Mouse (Mus musculus): ENCODE measurements around the gene Tcaim. TPM values are rescaled to one million over a fixed set of nuclear protein-coding genes. Genes with fewer than 3 reads are reported as not detected.

The Tcaim gene
- 6.1 and 7.2 TPM in 2 replicates for polyA plus RNA-seq (2014; fragmentation: Nextera tagmentation; extraction: Ambion mirVana)

DNA sequence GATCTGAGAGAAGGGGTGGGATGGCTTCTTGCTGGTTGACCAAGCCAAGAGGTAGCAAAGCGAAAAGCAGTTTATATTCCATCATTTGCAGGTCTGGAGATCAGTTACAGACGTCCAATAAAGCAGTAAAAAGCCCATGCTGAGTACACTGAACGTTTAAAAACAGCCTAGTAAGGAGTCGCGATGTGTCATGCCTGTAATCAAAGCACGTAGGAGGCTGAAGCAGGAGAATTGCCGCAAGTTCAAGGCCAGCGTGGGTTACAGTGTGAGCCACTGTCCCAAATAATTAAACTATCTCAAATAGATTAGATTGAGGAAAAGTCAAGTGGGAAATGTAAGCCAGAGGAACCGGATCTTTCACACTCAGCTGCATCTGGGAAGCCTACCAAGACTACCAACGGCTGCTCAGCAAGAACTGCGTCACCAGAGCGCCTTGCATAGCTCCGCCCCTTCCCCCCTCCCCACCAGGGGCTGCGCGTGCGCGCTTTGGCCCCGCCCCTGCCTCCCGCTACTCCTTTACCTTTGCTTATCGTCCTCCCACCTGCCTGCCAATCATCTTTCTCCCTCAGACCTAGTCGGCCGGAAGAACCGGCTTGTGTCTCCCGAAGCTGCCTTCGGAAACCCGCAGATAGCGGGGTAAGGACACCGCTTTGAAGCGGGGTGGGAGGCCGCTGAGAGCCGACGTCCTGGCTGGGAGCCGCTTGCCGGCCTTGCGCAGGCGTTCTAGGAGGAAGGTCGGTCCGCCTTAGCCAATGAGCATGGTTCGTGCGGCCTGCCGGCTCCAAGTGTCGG is at the start of gene Tcaim:
Tcaim (plus strand) TSS at position 487 of the 792 bp plus-strand sequence.
- Histone ChIP-seq H3K4me2 (ENCODE audit: low read depth, low read length) (peak within 1 kb of the TSS; percentile 88), H3K4me3 (ENCODE audit: low read depth, low read length) (peak within 1 kb of the TSS; percentile 67), H3K27me3 (replicated peaks; ENCODE audit: control insufficient read depth, insufficient read depth, low read length) (no peaks in the 10 kb centered on the region), H3K4me1 (ENCODE audit: control insufficient read depth, insufficient read depth, low read length) (peaks cover 6% of the 10 kb centered on the region; the same call in 1 of the 2 replicates), H3K9ac (ENCODE audit: low read depth, low read length) (peak within 1 kb of the TSS; percentile 86), H3K36me3 (ENCODE audit: control insufficient read depth, insufficient read depth, low read length) (peaks cover 9% of the 10 kb centered on the region; the same call in 1 of the 2 replicates), H3K9me3 (ENCODE audit: control insufficient read depth, low read length) (no peaks in the 10 kb centered on the region), H3K27ac (replicated peaks; ENCODE audit: low read depth, low read length) (peak within 1 kb of the TSS; percentile 85)
- 8% methylated on average over 39 of the region's 42 CpGs for WGBS
- DNase-seq (ENCODE audit: low spot score) (peak; percentile 96), ATAC-seq (ENCODE audit: low read depth) (peak; percentile 98)

DNA sequence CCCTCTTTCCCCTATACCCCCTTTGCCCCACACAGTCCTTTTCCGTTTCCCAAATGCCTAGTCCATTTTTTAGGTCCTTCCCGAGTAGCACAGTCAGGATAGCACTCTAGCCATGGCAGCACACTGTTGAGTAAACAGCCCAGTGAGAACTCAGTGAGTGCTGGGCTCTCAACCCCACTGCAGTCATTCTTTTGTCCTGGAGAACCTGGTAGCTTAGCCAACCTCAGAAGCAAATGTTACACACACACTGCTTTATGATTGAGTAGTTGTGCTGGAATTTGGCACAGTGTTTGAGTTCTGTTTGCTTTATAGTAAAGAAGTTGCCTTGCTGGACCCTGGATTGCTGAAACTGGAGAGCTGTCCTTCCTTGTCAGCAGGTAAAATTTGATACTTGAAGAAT is 47.7 kb upstream of the Tcaim start:
- H3K9ac ChIP-seq (ENCODE audit: low read depth, low read length): no peak overlapping the region
- H3K9me3 ChIP-seq (ENCODE audit: control insufficient read depth, low read length): no peaks in the 10 kb centered on the region
- no peak overlapping the region for H3K4me2 ChIP-seq (ENCODE audit: low read depth, low read length)
- H3K36me3 ChIP-seq (ENCODE audit: control insufficient read depth, insufficient read depth, low read length): no peaks in the 10 kb centered on the region
- H3K4me1 ChIP-seq (ENCODE audit: control insufficient read depth, insufficient read depth, low read length): no peaks in the 10 kb centered on the region
- WGBS: 47% methylated on average over 2 of the region's 2 CpGs
- no peaks in the 10 kb centered on the region for H3K27me3 ChIP-seq (replicated peaks; ENCODE audit: control insufficient read depth, insufficient read depth, low read length)
- H3K27ac ChIP-seq (replicated peaks; ENCODE audit: low read depth, low read length): no peak overlapping the region
- no peak overlapping the region for H3K4me3 ChIP-seq (ENCODE audit: low read depth, low read length)
- no peak for ATAC-seq (ENCODE audit: low read depth)
- DNase-seq (ENCODE audit: low spot score): no peak

DNA sequence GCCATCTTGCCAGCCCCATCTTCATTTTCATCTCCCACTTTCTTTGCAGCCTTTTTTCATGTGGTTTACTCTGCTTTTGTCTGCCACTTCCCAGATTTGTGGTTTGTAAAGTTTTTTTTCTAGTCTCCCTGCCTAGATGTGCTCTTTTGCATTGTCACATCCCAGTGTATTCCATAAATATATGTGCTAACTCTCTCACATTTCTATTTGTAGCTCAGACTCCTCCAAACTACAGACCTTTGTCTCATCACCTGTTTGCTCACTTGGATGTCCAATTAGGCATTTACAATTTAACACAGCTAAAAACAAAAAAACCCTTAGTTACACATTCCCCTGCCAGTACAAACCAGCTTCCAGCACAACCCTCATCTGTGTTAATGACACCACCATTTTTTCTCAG is 45.2 kb upstream of the Tcaim start:
- DNase-seq (ENCODE audit: low spot score) (no peak), ATAC-seq (ENCODE audit: low read depth) (no peak)
- no peak overlapping the region for H3K4me3 ChIP-seq (ENCODE audit: low read depth, low read length)
- H3K27ac ChIP-seq (replicated peaks; ENCODE audit: low read depth, low read length): no peak overlapping the region
- no peaks in the 10 kb centered on the region for H3K27me3 ChIP-seq (replicated peaks; ENCODE audit: control insufficient read depth, insufficient read depth, low read length)
- H3K4me1 ChIP-seq (ENCODE audit: control insufficient read depth, insufficient read depth, low read length): no peaks in the 10 kb centered on the region
- H3K4me2 ChIP-seq (ENCODE audit: low read depth, low read length): no peak overlapping the region
- H3K9me3 ChIP-seq (ENCODE audit: control insufficient read depth, low read length): no peaks in the 10 kb centered on the region
- no peak overlapping the region for H3K9ac ChIP-seq (ENCODE audit: low read depth, low read length)
- H3K36me3 ChIP-seq (ENCODE audit: control insufficient read depth, insufficient read depth, low read length): no peaks in the 10 kb centered on the region

DNA sequence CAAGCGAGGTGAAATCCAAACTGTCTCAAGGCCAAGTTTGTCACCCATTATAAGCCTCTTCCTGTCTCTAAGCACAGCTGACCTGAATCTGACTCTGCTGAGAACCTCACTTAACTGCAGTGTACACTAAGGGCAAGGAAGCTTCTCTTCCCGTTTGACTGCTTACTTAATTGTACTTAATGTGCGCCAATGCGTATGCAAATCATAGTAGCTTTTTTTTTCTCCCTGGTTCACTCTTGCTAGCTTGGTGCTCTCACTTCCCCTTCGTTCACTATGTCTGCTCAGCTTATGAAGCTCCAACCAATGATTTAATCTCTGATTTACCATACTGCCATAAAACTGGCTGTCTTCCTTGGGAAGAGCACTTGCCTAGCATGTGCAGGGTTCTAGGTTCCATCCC is 20.1 kb upstream of the Tcaim start:
- Histone ChIP-seq H3K4me2 (ENCODE audit: low read depth, low read length) (no peak overlapping the region), H3K27me3 (replicated peaks; ENCODE audit: control insufficient read depth, insufficient read depth, low read length) (no peaks in the 10 kb centered on the region), H3K27ac (replicated peaks; ENCODE audit: low read depth, low read length) (no peak overlapping the region), H3K4me3 (ENCODE audit: low read depth, low read length) (no peak overlapping the region), H3K4me1 (ENCODE audit: control insufficient read depth, insufficient read depth, low read length) (no peaks in the 10 kb centered on the region), H3K9ac (ENCODE audit: low read depth, low read length) (no peak overlapping the region), H3K36me3 (ENCODE audit: control insufficient read depth, insufficient read depth, low read length) (no peaks in the 10 kb centered on the region), H3K9me3 (ENCODE audit: control insufficient read depth, low read length) (no peaks in the 10 kb centered on the region)
- 70% methylated on average over 5 of the region's 5 CpGs for WGBS
- no peak for ATAC-seq (ENCODE audit: low read depth)
- DNase-seq (ENCODE audit: low spot score): no peak

DNA sequence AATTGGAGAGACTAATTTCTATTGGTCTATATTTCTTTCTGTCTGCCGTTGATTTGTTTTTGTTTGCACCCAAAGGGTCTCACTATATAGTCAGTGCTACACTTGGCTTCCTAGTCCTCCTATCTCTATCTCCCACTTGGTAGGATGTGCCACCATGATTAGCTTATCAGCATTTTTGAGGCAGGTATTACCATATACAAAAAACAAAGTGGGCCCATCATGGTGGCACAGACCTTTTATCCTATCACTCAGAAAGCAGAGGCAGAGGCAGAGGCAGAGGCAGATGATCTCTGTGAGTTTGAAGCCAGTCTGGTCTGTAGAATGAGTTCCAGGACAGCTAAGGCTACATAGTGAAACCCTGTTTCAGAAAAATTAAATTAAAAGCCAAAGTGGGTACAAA is 18.8 kb upstream of the Tcaim start:
- no peak for ATAC-seq (ENCODE audit: low read depth)
- H3K36me3 ChIP-seq (ENCODE audit: control insufficient read depth, insufficient read depth, low read length): no peaks in the 10 kb centered on the region
- H3K4me2 ChIP-seq (ENCODE audit: low read depth, low read length): no peak overlapping the region
- DNase-seq (ENCODE audit: low spot score): no peak
- H3K9me3 ChIP-seq (ENCODE audit: control insufficient read depth, low read length): no peaks in the 10 kb centered on the region
- WGBS: 87% methylated on average over 1 of the region's 1 CpGs
- H3K27ac ChIP-seq (replicated peaks; ENCODE audit: low read depth, low read length): no peak overlapping the region
- no peaks in the 10 kb centered on the region for H3K4me1 ChIP-seq (ENCODE audit: control insufficient read depth, insufficient read depth, low read length)
- no peak overlapping the region for H3K4me3 ChIP-seq (ENCODE audit: low read depth, low read length)
- no peak overlapping the region for H3K9ac ChIP-seq (ENCODE audit: low read depth, low read length)
- H3K27me3 ChIP-seq (replicated peaks; ENCODE audit: control insufficient read depth, insufficient read depth, low read length): no peaks in the 10 kb centered on the region

DNA sequence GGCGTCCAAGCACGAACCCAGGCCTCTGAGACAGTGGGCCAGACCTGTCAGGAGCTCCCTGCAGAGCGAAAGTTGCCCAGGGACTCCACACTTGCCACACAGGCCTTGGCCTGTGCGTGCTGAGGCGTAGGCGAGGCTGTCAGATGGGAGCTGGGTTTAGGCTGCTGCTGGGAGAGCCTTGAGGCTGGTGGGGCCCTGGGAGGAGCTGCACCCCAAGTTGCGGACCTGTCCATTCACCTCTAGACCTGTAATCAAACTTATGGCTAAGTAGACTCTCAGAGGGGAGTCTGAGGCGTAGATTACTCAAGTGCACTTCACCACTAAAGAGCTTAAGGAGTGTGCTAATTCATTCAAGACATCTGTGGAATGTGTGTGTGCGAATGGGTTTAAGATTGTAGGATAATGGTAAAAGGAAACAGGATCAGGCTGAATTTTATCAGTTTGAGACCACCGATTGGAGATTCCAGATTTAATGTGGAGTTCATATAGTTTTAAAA is 554 bp downstream of the Tcaim start:
- no peaks in the 10 kb centered on the region for H3K27me3 ChIP-seq (replicated peaks; ENCODE audit: control insufficient read depth, insufficient read depth, low read length)
- peak overlapping the region; percentile 88 for H3K4me2 ChIP-seq (ENCODE audit: low read depth, low read length)
- peaks cover 6% of the 10 kb centered on the region; the same call in 1 of the 2 replicates for H3K4me1 ChIP-seq (ENCODE audit: control insufficient read depth, insufficient read depth, low read length)
- peak overlapping the region; percentile 86 for H3K9ac ChIP-seq (ENCODE audit: low read depth, low read length)
- 10% methylated on average over 10 of the region's 10 CpGs for WGBS
- H3K36me3 ChIP-seq (ENCODE audit: control insufficient read depth, insufficient read depth, low read length): peaks cover 9% of the 10 kb centered on the region; the same call in 1 of the 2 replicates
- 0 out of 2 replicates have a peak, but pooled peaks have one; percentile 7 for ATAC-seq (ENCODE audit: low read depth)
- no peak for DNase-seq (ENCODE audit: low spot score)
- peak overlapping the region; percentile 85 for H3K27ac ChIP-seq (replicated peaks; ENCODE audit: low read depth, low read length)
- H3K4me3 ChIP-seq (ENCODE audit: low read depth, low read length): peak overlapping the region; percentile 67
- no peaks in the 10 kb centered on the region for H3K9me3 ChIP-seq (ENCODE audit: control insufficient read depth, low read length)

DNA sequence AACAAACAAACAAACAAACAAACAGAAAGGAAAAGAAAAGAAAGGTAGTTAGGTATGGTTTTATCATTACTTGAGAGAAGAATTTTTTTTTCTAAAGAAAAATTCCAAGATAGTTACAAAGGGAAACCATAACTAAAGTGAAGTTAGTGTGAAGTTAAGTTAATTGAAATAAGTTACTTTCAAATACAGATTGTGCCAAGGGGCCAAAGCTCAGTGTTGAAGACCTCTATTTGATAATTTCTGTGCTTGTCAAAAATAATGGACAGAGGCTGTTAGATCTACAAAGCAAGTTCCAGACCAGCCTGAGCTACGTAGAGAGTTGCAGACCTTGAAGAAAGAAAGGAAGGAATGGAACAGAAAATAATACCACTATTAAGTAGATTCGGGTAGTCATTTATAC is 1.8 kb downstream of the Tcaim start:
- Histone ChIP-seq H3K4me2 (ENCODE audit: low read depth, low read length) (no peak overlapping the region), H3K27ac (replicated peaks; ENCODE audit: low read depth, low read length) (no peak overlapping the region), H3K36me3 (ENCODE audit: control insufficient read depth, insufficient read depth, low read length) (peaks cover 9% of the 10 kb centered on the region; the same call in 1 of the 2 replicates), H3K4me3 (ENCODE audit: low read depth, low read length) (no peak overlapping the region), H3K27me3 (replicated peaks; ENCODE audit: control insufficient read depth, insufficient read depth, low read length) (no peaks in the 10 kb centered on the region), H3K9ac (ENCODE audit: low read depth, low read length) (no peak overlapping the region), H3K4me1 (ENCODE audit: control insufficient read depth, insufficient read depth, low read length) (peaks cover 6% of the 10 kb centered on the region; the same call in 1 of the 2 replicates), H3K9me3 (ENCODE audit: control insufficient read depth, low read length) (no peaks in the 10 kb centered on the region)
- no peak for ATAC-seq (ENCODE audit: low read depth)
- no peak for DNase-seq (ENCODE audit: low spot score)
- 96% methylated on average over 2 of the region's 2 CpGs for WGBS

DNA sequence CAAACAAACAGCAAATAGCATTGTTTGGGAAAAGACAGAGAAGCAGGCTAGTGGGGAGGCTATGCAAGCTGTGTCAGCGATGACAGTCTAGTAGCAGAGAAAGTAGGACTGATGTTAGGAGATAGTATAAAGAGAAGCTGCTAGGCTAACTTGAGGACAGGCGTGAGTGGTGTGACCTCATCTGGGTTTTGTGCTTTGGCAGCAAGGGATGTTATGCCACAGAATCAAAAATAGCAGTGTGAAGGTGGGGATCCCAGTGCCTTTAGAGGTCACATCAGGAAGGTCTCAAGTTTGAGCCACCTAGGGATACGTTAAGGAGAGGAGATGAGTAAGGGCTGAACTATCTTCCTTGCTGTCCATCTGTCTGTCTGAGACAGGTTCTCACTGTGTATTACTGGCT is 4.9 kb downstream of the Tcaim start:
- H3K9ac ChIP-seq (ENCODE audit: low read depth, low read length): no peak overlapping the region
- no peaks in the 10 kb centered on the region for H3K27me3 ChIP-seq (replicated peaks; ENCODE audit: control insufficient read depth, insufficient read depth, low read length)
- H3K27ac ChIP-seq (replicated peaks; ENCODE audit: low read depth, low read length): no peak overlapping the region
- no peak overlapping the region for H3K4me3 ChIP-seq (ENCODE audit: low read depth, low read length)
- ATAC-seq (ENCODE audit: low read depth) (no peak), DNase-seq (ENCODE audit: low spot score) (no peak)
- H3K36me3 ChIP-seq (ENCODE audit: control insufficient read depth, insufficient read depth, low read length): peaks cover 16% of the 10 kb centered on the region
- H3K9me3 ChIP-seq (ENCODE audit: control insufficient read depth, low read length): no peaks in the 10 kb centered on the region
- peaks cover 6% of the 10 kb centered on the region; the same call in 1 of the 2 replicates for H3K4me1 ChIP-seq (ENCODE audit: control insufficient read depth, insufficient read depth, low read length)
- H3K4me2 ChIP-seq (ENCODE audit: low read depth, low read length): no peak overlapping the region
- 87% methylated on average over 3 of the region's 3 CpGs for WGBS

DNA sequence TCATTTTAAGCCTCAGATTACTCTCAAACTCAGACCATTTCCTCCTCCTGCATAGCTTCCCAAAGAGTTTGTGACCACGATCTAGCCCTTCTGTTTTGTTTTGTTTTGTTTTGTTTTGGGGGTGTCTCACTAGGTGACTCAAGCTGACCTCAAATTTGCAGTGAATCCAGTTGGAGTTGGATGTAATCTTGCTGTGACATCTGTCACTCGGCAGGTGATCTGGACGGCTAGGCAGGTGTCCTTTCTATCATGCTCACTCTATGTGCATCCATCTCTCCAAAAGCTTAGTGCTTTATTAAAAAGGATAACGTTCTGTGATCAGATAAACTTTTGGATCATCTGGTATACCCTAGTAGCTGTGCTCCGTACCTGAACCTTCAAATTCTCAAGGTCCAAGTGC is 7.0 kb downstream of the Tcaim start:
- Histone ChIP-seq H3K4me2 (ENCODE audit: low read depth, low read length) (no peak overlapping the region), H3K4me1 (ENCODE audit: control insufficient read depth, insufficient read depth, low read length) (no peaks in the 10 kb centered on the region), H3K36me3 (ENCODE audit: control insufficient read depth, insufficient read depth, low read length) (peaks cover 19% of the 10 kb centered on the region), H3K27me3 (replicated peaks; ENCODE audit: control insufficient read depth, insufficient read depth, low read length) (no peaks in the 10 kb centered on the region), H3K9ac (ENCODE audit: low read depth, low read length) (no peak overlapping the region), H3K9me3 (ENCODE audit: control insufficient read depth, low read length) (no peaks in the 10 kb centered on the region), H3K4me3 (ENCODE audit: low read depth, low read length) (no peak overlapping the region), H3K27ac (replicated peaks; ENCODE audit: low read depth, low read length) (no peak overlapping the region)
- no peak for DNase-seq (ENCODE audit: low spot score)
- no peak for ATAC-seq (ENCODE audit: low read depth)
- WGBS: 80% methylated on average over 5 of the region's 5 CpGs

Data from embryonic facial prominence, embryonic 14.5 days (tissue).